Mouse (Mus musculus) heart, embryonic 10.5 days (tissue): ENCODE results near the gene Sptbn2. TPM values are rescaled to one million over a fixed set of nuclear protein-coding genes. Genes with fewer than 3 reads are reported as not detected.
"Not testable (repeated sequence)": the region's sequence is repeated elsewhere in the genome, so short reads cannot be mapped to it uniquely, and the experiment has no call there.

Experiments
- DNase-seq: peaks from one replicate; pipeline ENCODE4 v3.0.0-alpha.2; 2017; ENCODE audit warnings: low spot score
- H3K27ac ChIP-seq: fragments of 300-500 bp; sonication (generic); 2 replicates; pipeline ENCODE4 v1.5.1; 2016; ENCODE audit warnings: mild to moderate bottlenecking
- H3K27me3 ChIP-seq: fragments of 300-500 bp; sonication (generic); 2 replicates; pipeline ENCODE4 v1.6.1; 2016; ENCODE audit warnings: mild to moderate bottlenecking; ENCODE audit not compliant: poor library complexity, insufficient read depth, severe bottlenecking
- H3K36me3 ChIP-seq: fragments of 300-500 bp; sonication (generic); 2 replicates; pipeline ENCODE4 v1.6.1; 2016; ENCODE audit warnings: mild to moderate bottlenecking, moderate library complexity
- H3K4me1 ChIP-seq: fragments of 300-500 bp; sonication (generic); 2 replicates; pipeline ENCODE4 v1.6.1; 2016; ENCODE audit warnings: mild to moderate bottlenecking
- H3K4me3 ChIP-seq: fragments of 300-500 bp; sonication (generic); 2 replicates; pipeline ENCODE4 v1.5.1; 2016; ENCODE audit warnings: mild to moderate bottlenecking, moderate library complexity
- H3K9me3 ChIP-seq: fragments of 300-500 bp; sonication (generic); 2 replicates; pipeline ENCODE4 v1.6.1; 2016; ENCODE audit warnings: mild to moderate bottlenecking, moderate library complexity
- WGBS: fragments of 180-500 bp; shearing (Covaris S2); methylation state at CpG from one replicate; pipeline ENCODE4 v1.1.7; 2016; 5-methylcytosine and 5-hydroxymethylcytosine counted together
- polyA plus RNA-seq: library from polyadenylated mRNA; unstranded; fragments of >200 nt; fragmentation: Nextera tagmentation; extraction: Ambion mirVana; gene quantifications from 2 replicates; pipeline ENCODE4 v1.2.1, GENCODE M21; 2016

Gene Sptbn2
- polyA plus RNA-seq, 1 experiment from 2014 or later: 1.6 TPM

DNA sequence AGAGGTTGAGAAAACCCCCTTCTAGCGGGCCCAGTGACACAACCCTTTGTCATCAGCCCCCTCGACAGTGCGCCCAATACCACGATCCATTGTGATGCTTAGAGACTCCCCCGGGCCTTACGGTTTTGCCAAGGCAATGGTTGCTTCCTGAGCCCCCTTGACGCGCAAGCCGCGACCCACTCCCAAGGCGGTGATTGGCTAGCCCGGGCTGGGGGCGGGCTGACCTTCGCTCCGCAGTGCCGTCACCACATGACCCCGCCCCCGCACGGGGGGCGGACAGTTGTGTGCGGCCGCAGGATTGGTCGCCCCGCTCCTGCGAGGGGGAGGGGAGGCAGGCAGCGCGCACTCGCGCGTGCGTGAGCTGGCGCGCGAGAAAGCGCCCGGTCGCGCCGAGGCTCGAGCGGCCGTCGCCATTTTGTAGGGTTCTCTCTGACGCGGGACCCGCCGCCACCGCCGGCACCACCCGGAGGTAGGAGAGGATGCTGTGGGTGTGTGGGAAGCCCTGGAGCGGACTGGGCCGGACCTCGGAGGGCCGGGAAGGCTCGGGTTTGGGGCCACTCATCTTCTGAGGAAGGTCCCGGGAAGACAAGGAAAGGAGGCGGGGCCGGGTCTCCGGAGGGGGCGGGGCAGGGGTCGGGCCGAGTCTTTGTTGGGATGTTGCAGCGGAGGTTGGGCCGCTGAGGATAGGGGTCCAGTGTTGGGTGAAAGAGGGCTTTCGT, 45.4 kb downstream of the Sptbn2 start, which contains the start of gene Rbm4b:
Gene Rbm4b (plus strand): TSS at position 305 of the 719 bp plus-strand sequence.
- H3K27me3 ChIP-seq: no peaks in the 10 kb centered on the region
- peaks cover 8% of the 10 kb centered on the region for H3K4me1 ChIP-seq
- peaks cover 12% of the 10 kb centered on the region; the same call in 1 of the 2 replicates for H3K36me3 ChIP-seq
- 0% methylated on average over 61 of the region's 65 CpGs for WGBS
- DNase-seq: peak; percentile 98
- no peaks in the 10 kb centered on the region for H3K9me3 ChIP-seq
- H3K4me3 ChIP-seq: peak within 1 kb of the TSS; percentile 90
- H3K27ac ChIP-seq: peak within 1 kb of the TSS; percentile 98

DNA sequence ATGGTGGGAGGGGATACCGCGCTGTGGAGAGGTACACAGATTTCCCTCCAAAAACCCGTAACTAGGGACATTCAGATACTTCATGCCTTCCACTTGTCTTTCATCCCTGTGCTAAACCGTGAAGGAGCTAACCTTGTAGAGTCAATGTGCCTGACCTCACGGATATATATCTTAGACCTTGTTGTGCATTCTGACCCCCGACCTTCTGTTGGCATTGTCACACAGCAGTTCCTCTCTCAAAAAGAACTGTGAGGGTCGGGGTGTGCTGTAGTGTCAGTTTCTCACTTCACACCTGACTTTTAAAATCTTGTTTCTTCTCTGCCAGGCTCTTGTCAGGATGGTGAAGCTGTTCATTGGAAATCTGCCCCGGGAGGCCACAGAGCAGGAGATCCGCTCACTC, 46.0 kb downstream of the Sptbn2 start:
- 11% methylated on average over 9 of the region's 9 CpGs for WGBS
- DNase-seq: no peak
- Histone ChIP-seq H3K36me3 (peaks cover 15% of the 10 kb centered on the region), H3K4me1 (peaks cover 8% of the 10 kb centered on the region), H3K9me3 (no peaks in the 10 kb centered on the region), H3K27ac (peak overlapping the region; percentile 98), H3K27me3 (no peaks in the 10 kb centered on the region), H3K4me3 (peak overlapping the region; percentile 90)

DNA sequence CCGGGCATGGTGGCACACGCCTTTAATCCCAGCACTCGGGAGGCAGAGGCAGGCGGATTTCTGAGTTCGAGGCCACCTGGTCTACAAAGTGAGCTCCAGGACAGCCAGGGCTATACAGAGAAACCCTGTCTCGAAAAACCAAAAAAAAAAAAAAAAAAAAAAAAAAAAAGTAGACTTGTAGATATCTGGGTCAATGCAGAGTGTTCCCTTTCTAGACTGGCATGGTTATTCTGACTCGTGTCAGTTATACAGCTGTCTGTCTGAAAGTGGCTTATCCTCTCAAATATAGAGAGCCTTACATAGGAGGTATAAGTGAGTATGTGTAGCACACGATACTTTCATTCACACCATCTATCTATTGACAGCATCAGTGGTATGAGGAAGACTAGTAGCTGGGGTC, 49.6 kb downstream of the Sptbn2 start:
- H3K4me3 ChIP-seq, H3K27me3 ChIP-seq, DNase-seq, H3K27ac ChIP-seq, H3K9me3 ChIP-seq, H3K4me1 ChIP-seq: not testable (repeated sequence)
- 91% methylated on average over 8 of the region's 8 CpGs for WGBS
- peaks cover 50% of the 10 kb centered on the region for H3K36me3 ChIP-seq

DNA sequence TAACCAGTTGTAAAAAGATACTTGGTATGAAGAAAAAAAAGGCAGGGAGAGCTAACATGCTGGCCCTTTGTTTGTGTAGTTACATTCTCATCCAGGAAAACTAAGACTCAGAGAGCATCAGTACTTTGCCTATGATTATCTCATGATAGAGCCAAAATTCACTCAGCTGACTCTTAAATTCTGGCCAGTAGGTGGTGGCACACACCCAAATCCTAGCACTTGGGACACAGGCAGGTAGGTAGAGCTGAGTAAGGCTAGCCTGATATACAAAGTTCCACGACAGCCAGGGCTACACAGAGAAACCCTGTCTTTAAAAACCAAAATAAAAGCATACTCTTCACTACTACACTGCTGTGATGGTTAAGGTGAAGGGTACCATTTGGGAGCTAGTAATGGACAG, 51.9 kb downstream of the Sptbn2 start:
- 83% methylated on average over 1 of the region's 1 CpGs for WGBS
- Histone ChIP-seq H3K9me3 (no peaks in the 10 kb centered on the region), H3K4me1 (peaks cover 4% of the 10 kb centered on the region), H3K27me3 (no peaks in the 10 kb centered on the region), H3K27ac (no peak overlapping the region), H3K36me3 (peaks cover 66% of the 10 kb centered on the region), H3K4me3 (no peak overlapping the region)
- DNase-seq: no peak

DNA sequence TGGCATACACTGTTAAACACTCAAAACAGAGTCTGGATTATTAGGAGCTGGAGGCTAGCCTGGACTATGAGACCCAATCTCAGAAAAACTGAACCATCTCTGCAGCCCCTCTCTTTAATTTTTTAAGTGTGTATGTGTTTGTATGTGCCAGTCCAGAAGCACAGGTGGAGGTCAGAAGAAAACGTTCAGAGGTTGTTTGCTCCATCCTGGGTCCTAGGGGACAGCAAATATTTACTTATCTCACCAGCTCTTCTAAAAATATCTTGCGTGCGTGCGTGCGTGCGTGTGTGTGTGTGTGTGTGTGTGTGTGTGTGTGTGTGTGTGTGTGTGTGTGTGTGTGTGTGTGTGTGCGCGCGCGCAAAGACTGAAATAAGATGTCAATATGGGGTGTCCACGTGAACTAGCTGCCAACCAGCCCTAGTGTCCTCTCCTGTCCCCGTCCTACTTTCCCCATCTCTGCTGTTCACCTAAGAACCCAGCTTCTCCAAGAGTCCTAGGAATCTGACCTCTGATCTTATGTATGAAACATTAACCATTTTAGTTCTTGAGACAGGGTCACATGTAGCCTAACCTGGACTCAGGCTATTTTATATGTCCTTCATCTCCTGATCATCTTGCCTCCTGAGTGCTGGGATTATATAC, 56.7 kb downstream of the Sptbn2 start:
- no peaks in the 10 kb centered on the region for H3K4me1 ChIP-seq
- H3K27me3 ChIP-seq: no peaks in the 10 kb centered on the region
- no peak overlapping the region for H3K27ac ChIP-seq
- DNase-seq: no peak
- no peaks in the 10 kb centered on the region for H3K9me3 ChIP-seq
- no peak overlapping the region for H3K4me3 ChIP-seq
- peaks cover 89% of the 10 kb centered on the region for H3K36me3 ChIP-seq
- 78% methylated on average over 12 of the region's 12 CpGs for WGBS

DNA sequence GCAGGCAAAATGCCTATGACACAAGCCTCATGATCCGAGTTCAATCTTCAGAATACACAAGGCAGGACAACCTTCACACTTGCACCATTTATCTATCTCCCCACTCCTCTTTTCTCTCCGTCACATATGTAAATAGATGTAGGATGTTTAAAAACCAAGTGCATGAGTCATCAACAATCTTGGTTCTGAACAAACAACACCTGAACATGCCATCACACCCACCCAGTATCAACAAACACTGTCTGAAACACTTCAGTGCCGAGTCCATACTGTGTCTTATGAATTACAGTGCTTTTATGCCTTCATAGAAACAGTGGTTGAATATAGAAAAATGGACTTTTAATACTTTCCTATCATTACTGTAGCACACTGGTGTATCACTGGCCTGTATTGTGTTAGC, 61.8 kb downstream of the Sptbn2 start:
- Histone ChIP-seq H3K27ac (no peak overlapping the region), H3K27me3 (no peaks in the 10 kb centered on the region), H3K4me3 (no peak overlapping the region), H3K36me3 (peaks cover 85% of the 10 kb centered on the region), H3K9me3 (no peaks in the 10 kb centered on the region), H3K4me1 (no peaks in the 10 kb centered on the region)
- DNase-seq: no peak
- 92% methylated on average over 3 of the region's 3 CpGs for WGBS

DNA sequence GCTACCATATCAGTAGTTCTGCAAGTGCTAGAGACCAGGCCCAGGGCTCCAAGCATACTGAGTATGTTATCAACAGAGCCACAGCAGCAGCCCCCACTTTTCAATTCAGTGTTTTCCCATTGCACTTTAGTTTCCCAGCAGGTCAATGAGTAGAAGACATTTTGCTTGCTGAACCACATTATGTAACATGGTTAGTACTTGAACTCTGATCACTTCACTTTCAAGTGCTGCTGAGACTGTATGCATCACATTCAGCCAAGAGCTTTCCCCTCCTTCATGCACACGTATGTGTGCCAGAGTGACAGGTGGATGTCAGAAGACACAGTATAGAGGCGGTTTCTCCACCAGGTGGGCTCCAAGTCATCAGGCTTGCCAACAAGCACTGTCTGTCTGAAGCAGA, 71.9 kb downstream of the Sptbn2 start:
- Histone ChIP-seq H3K27ac (no peak overlapping the region), H3K27me3 (no peaks in the 10 kb centered on the region), H3K4me1 (no peaks in the 10 kb centered on the region), H3K9me3 (no peaks in the 10 kb centered on the region), H3K36me3 (peaks cover 88% of the 10 kb centered on the region), H3K4me3 (no peak overlapping the region)
- WGBS: 91% methylated on average over 2 of the region's 2 CpGs
- DNase-seq: no peak

DNA sequence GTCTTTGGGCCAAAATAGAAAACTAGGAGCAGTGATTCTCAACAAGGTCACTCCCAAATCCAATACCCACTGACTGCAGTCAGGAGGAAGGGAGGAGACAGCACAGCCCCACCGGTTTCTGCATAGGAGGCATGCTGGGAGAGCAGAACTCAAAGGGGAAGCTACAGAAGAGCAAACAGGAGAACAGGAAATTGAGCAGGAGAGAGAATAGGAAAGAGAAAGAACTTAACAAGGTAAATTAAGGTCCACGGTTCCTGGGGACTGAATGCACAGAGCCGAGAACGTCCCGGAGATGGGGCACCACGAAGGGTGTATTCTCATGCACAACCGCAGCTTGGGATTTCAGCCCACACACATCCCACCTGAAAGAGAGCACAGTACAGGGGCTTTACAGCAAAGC, 74.2 kb downstream of the Sptbn2 start:
- Histone ChIP-seq H3K4me3 (no peak overlapping the region), H3K27me3 (no peaks in the 10 kb centered on the region), H3K4me1 (0 out of 2 replicates have a peak, but pooled peaks cover 1% of the 10 kb centered on the region), H3K36me3 (peaks cover 91% of the 10 kb centered on the region), H3K9me3 (no peaks in the 10 kb centered on the region), H3K27ac (no peak overlapping the region)
- WGBS: 89% methylated on average over 7 of the region's 7 CpGs
- DNase-seq: no peak

DNA sequence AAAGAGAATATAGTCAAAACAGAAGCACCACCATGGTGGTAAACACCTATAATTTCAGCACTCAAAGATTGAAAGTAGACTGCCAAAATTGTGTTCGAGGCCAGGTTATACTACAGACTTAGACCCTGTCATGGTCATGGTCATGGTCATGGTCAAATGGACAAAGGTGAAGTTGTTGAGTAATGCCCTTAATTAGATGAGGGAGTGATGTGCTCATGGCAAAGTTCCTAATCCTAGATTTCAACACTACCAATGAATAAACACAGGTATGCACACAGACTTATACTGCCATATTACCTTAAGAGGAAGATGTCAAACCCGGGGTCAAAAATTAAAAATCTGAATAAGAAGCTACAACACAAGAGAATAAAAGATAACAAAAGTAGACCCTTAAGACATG, 75.3 kb downstream of the Sptbn2 start:
- H3K4me3 ChIP-seq: no peak overlapping the region
- peaks cover 12% of the 10 kb centered on the region; the same call in 1 of the 2 replicates for H3K4me1 ChIP-seq
- peaks cover 91% of the 10 kb centered on the region for H3K36me3 ChIP-seq
- DNase-seq: no peak
- 93% methylated on average over 2 of the region's 2 CpGs for WGBS
- H3K27ac ChIP-seq: no peak overlapping the region
- H3K9me3 ChIP-seq: no peaks in the 10 kb centered on the region
- no peaks in the 10 kb centered on the region for H3K27me3 ChIP-seq

DNA sequence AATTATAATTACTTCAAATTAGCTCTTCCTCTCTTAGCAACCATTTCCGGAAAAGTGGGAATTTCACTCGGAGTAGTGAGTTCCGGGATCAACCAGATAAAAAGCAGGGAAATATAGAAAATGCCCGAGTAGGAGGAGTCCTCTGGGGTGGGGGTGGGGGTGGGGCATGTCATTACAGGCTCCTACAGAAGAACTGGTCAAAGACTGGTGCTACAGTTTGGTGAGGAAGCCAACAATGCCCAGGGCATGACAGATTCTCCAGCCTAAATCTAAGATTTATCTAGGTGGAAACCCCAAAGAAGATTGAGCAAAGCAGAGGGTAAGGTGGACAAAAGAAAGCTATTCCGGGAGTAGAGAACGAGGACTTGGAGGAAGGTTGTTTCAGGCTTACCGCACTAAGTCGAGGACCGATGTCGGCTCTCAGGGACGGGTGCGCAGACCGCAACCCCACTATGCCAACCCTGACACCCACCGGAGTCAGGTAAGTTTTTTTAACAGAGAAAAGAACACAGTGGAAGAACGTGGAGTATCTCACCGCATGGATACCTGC, 82.4 kb downstream of the Sptbn2 start:
- Histone ChIP-seq H3K9me3 (no peaks in the 10 kb centered on the region), H3K4me3 (peak overlapping the region; percentile 82), H3K4me1 (peaks cover 23% of the 10 kb centered on the region), H3K36me3 (peaks cover 41% of the 10 kb centered on the region), H3K27ac (peak overlapping the region; percentile 88), H3K27me3 (no peaks in the 10 kb centered on the region)
- under 1% methylated on average over 16 of the region's 16 CpGs for WGBS
- DNase-seq: no peak

DNA sequence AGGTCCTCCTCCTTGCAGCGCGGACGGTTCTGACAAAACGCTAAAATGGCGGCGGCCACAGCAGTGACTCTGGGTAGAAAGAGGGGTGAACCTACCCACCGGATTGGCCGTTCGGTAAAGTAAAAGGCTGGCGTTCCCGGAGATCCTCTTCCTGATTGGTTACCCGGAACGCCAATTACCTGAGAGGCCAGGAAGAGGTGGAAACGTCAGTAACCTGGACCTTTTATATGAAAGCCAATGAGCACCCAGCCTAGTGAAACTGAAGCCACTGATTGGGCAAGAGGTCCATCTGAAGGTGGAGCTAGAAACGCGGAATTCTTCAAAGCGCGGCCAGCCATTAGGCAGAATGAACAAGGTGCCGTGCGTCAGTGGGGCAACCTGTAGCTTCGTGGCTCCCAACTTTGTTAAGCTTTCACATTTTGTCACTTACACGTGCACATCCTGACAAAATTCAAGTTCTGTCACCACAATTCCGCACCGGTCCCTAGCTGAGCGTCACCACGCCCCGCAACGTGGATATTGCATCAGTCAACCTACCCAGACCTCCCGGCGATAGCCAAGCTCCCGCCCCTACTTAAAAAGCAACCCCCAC, 83.0 kb downstream of the Sptbn2 start, which contains the start of gene Rbm4:
Gene Rbm4 (minus strand): TSS at position 71 of the 592 bp plus-strand sequence.
- Histone ChIP-seq H3K27me3 (no peaks in the 10 kb centered on the region), H3K9me3 (no peaks in the 10 kb centered on the region), H3K4me1 (peaks cover 23% of the 10 kb centered on the region), H3K4me3 (peak within 1 kb of the TSS; percentile 82), H3K27ac (peak within 1 kb of the TSS; percentile 88), H3K36me3 (peaks cover 42% of the 10 kb centered on the region)
- WGBS: under 1% methylated on average over 31 of the region's 31 CpGs
- DNase-seq: peak; percentile 99

DNA sequence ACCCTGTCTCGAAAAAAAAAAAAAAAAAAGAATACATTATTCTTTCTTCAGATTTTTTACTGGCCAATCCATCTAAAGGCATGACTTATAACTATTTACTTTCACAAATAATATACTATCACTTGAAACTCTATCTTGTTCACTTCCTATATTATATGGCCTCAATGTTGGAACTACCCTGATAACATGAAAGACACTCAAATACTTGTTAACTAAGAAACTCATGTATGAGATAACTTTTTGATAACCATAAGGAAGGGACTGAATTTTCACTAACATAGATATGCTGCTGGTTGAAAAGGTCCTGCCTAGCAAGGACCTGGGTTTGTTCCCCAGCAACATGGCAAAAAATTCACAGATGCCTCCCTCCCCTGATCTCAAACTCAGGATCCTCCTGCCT, 85.0 kb downstream of the Sptbn2 start:
- Histone ChIP-seq H3K27me3 (no peaks in the 10 kb centered on the region), H3K4me1 (peaks cover 15% of the 10 kb centered on the region), H3K27ac (no peak overlapping the region), H3K9me3 (no peaks in the 10 kb centered on the region), H3K36me3 (peaks cover 47% of the 10 kb centered on the region), H3K4me3 (no peak overlapping the region)
- WGBS: 65% methylated on average over 1 of the region's 1 CpGs
- DNase-seq: no peak

DNA sequence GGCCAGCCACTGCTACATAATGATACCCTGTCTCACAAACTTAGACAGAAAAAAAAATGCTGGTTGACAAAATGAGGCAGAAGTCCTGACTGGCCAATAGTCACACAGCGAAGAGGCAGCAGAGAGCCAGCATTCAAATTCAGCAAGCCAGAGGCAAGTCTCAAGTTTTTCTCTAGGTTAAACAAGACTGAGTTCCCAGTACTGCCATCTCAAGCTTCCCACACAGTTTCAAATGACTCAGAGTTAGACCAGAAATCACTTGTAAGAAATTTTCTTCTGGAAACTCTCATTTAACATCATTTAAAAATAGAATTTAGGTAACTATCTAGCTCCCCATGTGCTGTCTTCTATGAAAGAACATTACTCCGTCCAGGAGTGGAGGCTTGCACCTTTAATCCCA, 86.9 kb downstream of the Sptbn2 start:
- peaks cover 3% of the 10 kb centered on the region; the same call in 1 of the 2 replicates for H3K4me1 ChIP-seq
- 92% methylated on average over 2 of the region's 2 CpGs for WGBS
- no peak overlapping the region for H3K4me3 ChIP-seq
- H3K9me3 ChIP-seq: no peaks in the 10 kb centered on the region
- H3K27ac ChIP-seq: no peak overlapping the region
- peaks cover 53% of the 10 kb centered on the region for H3K36me3 ChIP-seq
- H3K27me3 ChIP-seq: no peaks in the 10 kb centered on the region
- DNase-seq: no peak
